Mouse (Mus musculus): Measurements from ENCODE around the gene Lce1d. TPM values are rescaled to one million over a fixed set of nuclear protein-coding genes. Genes with fewer than 3 reads are reported as not detected.

Gene Lce1d
- polyA plus RNA-seq, 1 experiment from 2014 or later = not detected

DNA sequence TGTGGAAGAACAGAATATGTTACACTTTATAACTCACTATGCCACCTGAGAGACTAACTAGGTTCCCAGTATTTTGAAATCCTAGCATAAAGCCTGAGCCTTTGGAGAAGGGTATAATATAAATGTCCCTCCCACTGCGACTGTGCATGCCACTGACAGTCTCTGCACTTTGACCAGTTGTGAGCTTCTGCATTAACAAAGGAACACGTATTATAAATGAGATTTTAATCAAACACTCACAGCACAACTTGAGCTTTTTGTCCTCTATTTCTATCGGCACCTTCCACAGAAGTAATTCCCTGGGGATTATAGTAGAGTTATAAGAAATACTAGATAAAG lies 48.4 kb downstream of the Lce1d start:
- Histone ChIP-seq H3K27ac (no peak overlapping the region), H3K4me2 (no peak overlapping the region), H3K4me3 (no peak overlapping the region), H3K4me1 (no peaks in the 10 kb centered on the region), H3K9me3 (no peaks in the 10 kb centered on the region), H3K27me3 (no peaks in the 10 kb centered on the region), H3K36me3 (no peaks in the 10 kb centered on the region), H3K9ac (no peak overlapping the region)
- no peak for ATAC-seq (ENCODE audit: borderline replicate concordance, extremely low read depth, low FRiP score, low TSS enrichment)
- 64% methylated on average over 3 of the region's 3 CpGs for WGBS

DNA sequence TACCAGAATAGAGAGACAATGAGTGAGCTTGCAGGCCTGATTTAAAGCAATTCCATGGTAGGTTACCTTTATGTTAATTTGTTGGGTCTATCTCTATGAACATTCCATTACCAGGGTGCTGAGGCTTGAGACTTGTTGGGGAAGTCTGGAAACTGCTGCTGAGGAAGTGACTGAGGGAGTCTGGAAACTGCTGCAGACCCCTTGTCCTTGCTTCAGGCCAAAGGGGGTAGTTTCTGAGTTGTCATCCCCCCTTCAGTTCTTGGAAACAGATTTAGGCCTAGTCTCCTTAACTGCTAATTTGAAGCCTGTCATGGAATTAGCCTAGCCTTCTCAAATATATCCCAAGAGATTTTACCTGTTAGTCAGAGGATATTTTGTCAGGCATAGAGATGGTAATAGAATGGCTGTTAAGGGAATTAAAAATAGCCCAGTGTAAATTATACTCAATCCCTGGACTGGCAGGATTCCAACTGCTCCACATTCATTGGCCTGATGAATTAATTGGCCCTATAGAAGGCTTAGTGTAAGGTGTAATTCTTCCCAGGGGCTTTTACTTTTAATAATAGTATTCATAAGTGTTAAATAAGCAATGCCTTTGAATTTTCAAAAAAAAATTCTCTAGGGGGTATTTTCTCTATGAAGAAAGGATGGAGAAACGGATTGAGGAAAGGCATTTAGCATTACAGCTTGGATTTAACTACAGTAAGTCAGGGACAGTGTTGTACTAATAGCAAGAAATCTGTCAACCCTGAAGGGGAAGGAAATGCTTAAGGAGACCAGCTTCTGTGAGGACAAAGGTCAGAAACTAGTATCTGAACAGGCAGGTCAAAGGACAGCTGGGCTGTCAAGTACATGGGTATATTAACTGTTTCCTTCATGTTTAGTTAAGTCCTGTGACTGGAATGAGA lies 49.0 kb downstream of the Lce1d start:
- Histone ChIP-seq H3K9me3 (no peaks in the 10 kb centered on the region), H3K4me2 (no peak overlapping the region), H3K27ac (no peak overlapping the region), H3K27me3 (no peaks in the 10 kb centered on the region), H3K9ac (no peak overlapping the region), H3K4me3 (no peak overlapping the region), H3K36me3 (no peaks in the 10 kb centered on the region), H3K4me1 (no peaks in the 10 kb centered on the region)
- 51% methylated on average over 1 of the region's 1 CpGs for WGBS
- no peak for ATAC-seq (ENCODE audit: borderline replicate concordance, extremely low read depth, low FRiP score, low TSS enrichment)

Other genes starting within 250 kb of the Lce1d start
- gene Sprr1b, start 248.4 kb downstream of the Lce1d start, polyA plus RNA-seq (2015; fragmentation: Nextera tagmentation; extraction: Ambion mirVana) = not detected in 2 replicates
- gene Sprr3, start 228.5 kb downstream of the Lce1d start, polyA plus RNA-seq (2015; fragmentation: Nextera tagmentation; extraction: Ambion mirVana) = 0.20 TPM in 1 of 2 replicates, not detected in the other
- gene Sprr1a, start 201.3 kb downstream of the Lce1d start, polyA plus RNA-seq (2015; fragmentation: Nextera tagmentation; extraction: Ambion mirVana) = 0.82 and 1.2 TPM in 2 replicates
- gene Sprr4, start 186.7 kb downstream of the Lce1d start, polyA plus RNA-seq (2015; fragmentation: Nextera tagmentation; extraction: Ambion mirVana) = not detected in 2 replicates
- gene 2310046K23Rik, start 152.7 kb downstream of the Lce1d start, polyA plus RNA-seq (2015; fragmentation: Nextera tagmentation; extraction: Ambion mirVana) = not detected in 2 replicates
- gene Ivl, start 113.5 kb downstream of the Lce1d start, polyA plus RNA-seq (2015; fragmentation: Nextera tagmentation; extraction: Ambion mirVana) = not detected in 2 replicates
- not detected in 2 replicates for gene Smcp, start 98.2 kb downstream of the Lce1d start, polyA plus RNA-seq (2015; fragmentation: Nextera tagmentation; extraction: Ambion mirVana)
- not detected in 2 replicates for gene 2210017I01Rik, start 79.7 kb downstream of the Lce1d start, polyA plus RNA-seq (2015; fragmentation: Nextera tagmentation; extraction: Ambion mirVana)
- not detected in 2 replicates for gene Lce6a, start 65.5 kb downstream of the Lce1d start, polyA plus RNA-seq (2015; fragmentation: Nextera tagmentation; extraction: Ambion mirVana)
- not detected in 2 replicates for gene Lce1a1, start 38.9 kb downstream of the Lce1d start, polyA plus RNA-seq (2015; fragmentation: Nextera tagmentation; extraction: Ambion mirVana)
- gene Lce1b, start 30.3 kb downstream of the Lce1d start, polyA plus RNA-seq (2015; fragmentation: Nextera tagmentation; extraction: Ambion mirVana) = not detected in 2 replicates
- gene Lce1a2, start 16.9 kb downstream of the Lce1d start, polyA plus RNA-seq (2015; fragmentation: Nextera tagmentation; extraction: Ambion mirVana) = not detected in 2 replicates
- gene Lce1c, start 8.0 kb downstream of the Lce1d start, polyA plus RNA-seq (2015; fragmentation: Nextera tagmentation; extraction: Ambion mirVana) = not detected in 2 replicates
- gene Lce1e, start 21.9 kb upstream of the Lce1d start, polyA plus RNA-seq (2015; fragmentation: Nextera tagmentation; extraction: Ambion mirVana) = not detected in 2 replicates
- gene Lce1f, start 33.1 kb upstream of the Lce1d start, polyA plus RNA-seq (2015; fragmentation: Nextera tagmentation; extraction: Ambion mirVana) = not detected in 2 replicates
- not detected in 2 replicates for gene Gm38119, start 51.9 kb upstream of the Lce1d start, polyA plus RNA-seq (2015; fragmentation: Nextera tagmentation; extraction: Ambion mirVana)
- gene Lce1g, start 65.1 kb upstream of the Lce1d start, polyA plus RNA-seq (2015; fragmentation: Nextera tagmentation; extraction: Ambion mirVana) = not detected in 2 replicates
- not detected in 2 replicates for gene Lce1h, start 77.9 kb upstream of the Lce1d start, polyA plus RNA-seq (2015; fragmentation: Nextera tagmentation; extraction: Ambion mirVana)
- gene Lce1i, start 91.7 kb upstream of the Lce1d start, polyA plus RNA-seq (2015; fragmentation: Nextera tagmentation; extraction: Ambion mirVana) = not detected in 2 replicates
- gene Lce1j, start 103.3 kb upstream of the Lce1d start, polyA plus RNA-seq (2015; fragmentation: Nextera tagmentation; extraction: Ambion mirVana) = not detected in 2 replicates
- not detected in 2 replicates for gene Lce1k, start 120.7 kb upstream of the Lce1d start, polyA plus RNA-seq (2015; fragmentation: Nextera tagmentation; extraction: Ambion mirVana)
- gene Kprp, start 140.0 kb upstream of the Lce1d start, polyA plus RNA-seq (2015; fragmentation: Nextera tagmentation; extraction: Ambion mirVana) = not detected in 2 replicates
- not detected in 2 replicates for gene Lce1l, start 164.1 kb upstream of the Lce1d start, polyA plus RNA-seq (2015; fragmentation: Nextera tagmentation; extraction: Ambion mirVana)
- not detected in 2 replicates for gene 2310050C09Rik, start 183.0 kb upstream of the Lce1d start, polyA plus RNA-seq (2015; fragmentation: Nextera tagmentation; extraction: Ambion mirVana)
- not detected in 2 replicates for gene Lce3a, start 239.0 kb upstream of the Lce1d start, polyA plus RNA-seq (2015; fragmentation: Nextera tagmentation; extraction: Ambion mirVana)
- gene Lce3b, start 245.8 kb upstream of the Lce1d start, polyA plus RNA-seq (2015; fragmentation: Nextera tagmentation; extraction: Ambion mirVana) = not detected in 2 replicates

Measured in lung, embryonic 15.5 days (tissue).